Mouse (Mus musculus) kidney, adult 2 months (tissue): ENCODE measurements at regions not wholly inside any gene's neighbourhood (a gene's known extent, or its start where the extent isn't known, plus 50 kb on each side); places are given as distances from the start of the nearest gene placed in this dataset.

Experiments
- CTCF ChIP-seq: fragments of 200-500 bp; conservative IDR thresholded peaks from 2 replicates; pipeline ENCODE4 v1.5.1; 2011; ENCODE audit warnings: low read depth, mild to moderate bottlenecking, control low read depth, low read length, moderate library complexity, mixed read lengths; ENCODE audit not compliant: insufficient read depth, insufficient read length
- POLR2A ChIP-seq: fragments of 200-500 bp; IDR thresholded peaks from one replicate; pipeline ENCODE4 v1.6.1; 2011; ENCODE audit warnings: low read depth, low read length, control low read depth

GRCm38 (mm10) chr1:124777685-124778084 is 657.8 kb downstream of the Actr3 start:
- TF ChIP-seq POLR2A (no peak), CTCF (no peak)
